Mouse (Mus musculus): ENCODE data around the gene St7. TPM values are rescaled to one million over a fixed set of nuclear protein-coding genes. Genes with fewer than 3 reads are reported as not detected.

The St7 gene
- polyA plus RNA-seq, 1 experiment from 2014 or later = 26.0 TPM

DNA sequence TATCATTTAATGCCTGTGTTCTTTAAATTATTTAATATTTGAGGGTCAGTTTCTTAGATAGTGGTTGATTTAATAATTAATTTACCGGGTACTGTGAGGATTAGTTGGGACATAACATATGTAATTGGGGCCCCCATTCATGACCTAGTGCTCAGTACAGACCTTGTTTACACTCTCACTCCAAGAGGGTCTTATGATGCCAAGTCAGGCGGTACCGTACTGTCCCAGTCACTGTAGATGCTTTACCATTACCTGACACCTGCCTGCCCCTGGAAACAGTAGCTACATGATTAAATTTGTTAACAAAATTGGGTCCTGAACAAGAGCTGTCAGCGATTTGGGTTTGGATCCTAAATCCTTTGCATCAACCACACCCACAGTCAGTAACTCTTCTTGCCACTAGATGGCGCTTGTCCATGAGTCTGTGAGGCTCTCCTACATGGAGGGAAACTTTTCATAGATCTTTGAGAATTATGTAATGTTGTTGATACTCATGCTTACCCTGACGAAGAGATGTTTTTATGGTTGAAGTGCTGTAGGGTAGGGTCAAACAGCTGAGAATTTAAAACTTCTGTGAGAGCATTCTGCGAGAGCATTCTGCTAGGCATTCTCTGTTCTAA is 33.2 kb downstream of the St7 start:
- Histone ChIP-seq H3K36me3 (no peaks in the 10 kb centered on the region), H3K4me1 (replicated peaks) (0 out of 2 replicates have a peak, but pooled peaks cover 3% of the 10 kb centered on the region), H3K27me3 (replicated peaks) (no peaks in the 10 kb centered on the region), H3K27ac (no peak overlapping the region), H3K4me3 (replicated peaks) (no peak overlapping the region), H3K9me3 (no peaks in the 10 kb centered on the region), H3K4me2 (replicated peaks) (peak overlapping the region; percentile 16; the same call in 1 of the 2 replicates), H3K9ac (no peak overlapping the region)
- WGBS = 33% methylated on average over 7 of the region's 7 CpGs
- peak; percentile 73; the same call in 1 of the 2 replicates for ATAC-seq

DNA sequence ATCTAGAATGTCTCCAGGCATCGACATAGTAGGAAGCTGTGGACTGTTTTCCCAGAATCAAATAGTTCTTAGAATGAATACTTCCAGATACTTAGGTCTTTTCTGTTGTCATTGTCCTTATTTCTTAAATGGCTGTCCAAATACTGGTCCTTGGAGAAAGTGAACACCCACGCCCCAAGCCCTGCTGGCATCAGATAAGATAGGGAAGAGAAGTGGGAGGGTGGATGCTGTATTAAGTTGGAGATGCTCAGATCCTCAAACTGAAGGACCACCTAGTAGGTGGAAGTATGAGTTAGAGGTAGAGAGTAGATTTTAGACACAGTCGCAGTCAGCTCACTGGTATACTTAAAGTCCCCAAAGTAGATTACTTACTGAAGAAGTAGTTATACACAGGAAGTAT is 34.5 kb downstream of the St7 start:
- no peak overlapping the region for H3K4me2 ChIP-seq (replicated peaks)
- no peaks in the 10 kb centered on the region for H3K9me3 ChIP-seq
- 0 out of 2 replicates have a peak, but pooled peaks cover 3% of the 10 kb centered on the region for H3K4me1 ChIP-seq (replicated peaks)
- 81% methylated on average over 3 of the region's 3 CpGs for WGBS
- no peak overlapping the region for H3K9ac ChIP-seq
- H3K4me3 ChIP-seq (replicated peaks) = no peak overlapping the region
- H3K27ac ChIP-seq = no peak overlapping the region
- no peaks in the 10 kb centered on the region for H3K27me3 ChIP-seq (replicated peaks)
- no peak for ATAC-seq
- H3K36me3 ChIP-seq = no peaks in the 10 kb centered on the region

DNA sequence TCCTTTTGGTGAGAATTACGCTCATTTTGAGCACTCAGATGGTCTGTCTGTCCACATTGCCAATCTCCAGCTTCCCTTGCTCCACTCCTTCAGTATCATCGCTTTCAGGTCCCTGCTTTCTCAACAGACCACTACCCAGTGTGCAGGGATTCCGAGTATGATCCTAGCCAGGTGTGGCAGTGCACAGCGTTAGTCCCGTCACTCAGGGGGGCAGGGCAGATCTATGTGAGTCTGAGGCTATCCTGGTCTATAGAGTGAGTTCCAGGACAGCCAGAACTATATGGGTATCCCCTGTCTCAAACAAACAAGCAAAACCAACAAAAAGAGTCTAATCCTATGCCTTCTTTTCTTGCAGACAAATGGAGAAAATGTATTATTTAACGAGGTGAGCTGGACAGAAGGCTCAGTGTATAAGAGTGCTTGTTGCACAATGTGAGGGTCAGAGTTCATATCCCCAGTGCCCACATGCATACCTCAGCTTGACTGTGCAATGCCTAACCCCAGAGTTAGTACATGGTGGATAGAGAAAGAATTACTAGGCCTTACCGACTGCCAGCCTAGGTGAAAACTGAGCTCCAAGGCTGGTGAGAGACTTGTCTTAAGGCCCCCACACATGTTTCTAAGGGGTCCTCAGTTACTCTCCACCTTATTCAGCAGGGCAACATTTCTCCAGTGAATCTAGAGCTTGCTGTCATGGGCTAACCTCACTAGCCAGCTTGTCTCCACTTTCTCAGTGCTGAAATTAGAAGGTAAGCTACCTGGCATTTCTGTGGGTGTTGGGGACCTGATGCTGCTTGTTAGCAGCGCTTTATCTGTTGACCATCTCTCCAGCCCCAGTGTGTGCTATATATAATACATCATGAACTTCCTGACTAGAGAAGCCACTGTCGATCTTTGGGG is 35.4 kb downstream of the St7 start:
- H3K4me3 ChIP-seq (replicated peaks) = no peak overlapping the region
- H3K4me2 ChIP-seq (replicated peaks) = no peak overlapping the region
- H3K4me1 ChIP-seq (replicated peaks) = 0 out of 2 replicates have a peak, but pooled peaks cover 3% of the 10 kb centered on the region
- H3K27me3 ChIP-seq (replicated peaks) = no peaks in the 10 kb centered on the region
- H3K9ac ChIP-seq = no peak overlapping the region
- no peaks in the 10 kb centered on the region for H3K9me3 ChIP-seq
- no peaks in the 10 kb centered on the region for H3K36me3 ChIP-seq
- ATAC-seq = peak; percentile 78; the same call in 1 of the 2 replicates
- H3K27ac ChIP-seq = no peak overlapping the region
- WGBS = 76% methylated on average over 9 of the region's 9 CpGs

DNA sequence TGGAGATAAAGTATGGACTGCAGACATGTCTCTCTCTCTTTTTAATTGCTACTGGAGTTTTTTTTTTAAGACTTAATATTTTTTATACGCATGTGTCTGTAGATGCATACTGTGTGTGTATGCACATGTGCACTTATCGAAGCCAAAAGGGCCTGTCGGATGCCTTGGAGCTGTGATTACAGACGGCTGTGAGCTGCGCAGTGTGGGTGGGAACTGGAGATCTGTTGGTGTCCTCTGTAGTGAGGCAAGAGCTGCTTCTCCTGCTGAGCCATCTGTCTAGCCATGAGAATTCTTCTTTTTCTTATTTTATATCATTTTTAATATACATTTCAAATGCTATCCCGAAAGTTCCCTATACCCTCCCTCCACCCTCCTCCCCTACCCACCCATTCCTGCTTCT is 37.4 kb downstream of the St7 start:
- no peak overlapping the region for H3K4me2 ChIP-seq (replicated peaks)
- no peak overlapping the region for H3K27ac ChIP-seq
- WGBS = 85% methylated on average over 6 of the region's 6 CpGs
- H3K4me3 ChIP-seq (replicated peaks) = no peak overlapping the region
- no peaks in the 10 kb centered on the region for H3K36me3 ChIP-seq
- ATAC-seq = no peak
- no peaks in the 10 kb centered on the region for H3K9me3 ChIP-seq
- 0 out of 2 replicates have a peak, but pooled peaks cover 3% of the 10 kb centered on the region for H3K4me1 ChIP-seq (replicated peaks)
- no peak overlapping the region for H3K9ac ChIP-seq
- no peaks in the 10 kb centered on the region for H3K27me3 ChIP-seq (replicated peaks)

DNA sequence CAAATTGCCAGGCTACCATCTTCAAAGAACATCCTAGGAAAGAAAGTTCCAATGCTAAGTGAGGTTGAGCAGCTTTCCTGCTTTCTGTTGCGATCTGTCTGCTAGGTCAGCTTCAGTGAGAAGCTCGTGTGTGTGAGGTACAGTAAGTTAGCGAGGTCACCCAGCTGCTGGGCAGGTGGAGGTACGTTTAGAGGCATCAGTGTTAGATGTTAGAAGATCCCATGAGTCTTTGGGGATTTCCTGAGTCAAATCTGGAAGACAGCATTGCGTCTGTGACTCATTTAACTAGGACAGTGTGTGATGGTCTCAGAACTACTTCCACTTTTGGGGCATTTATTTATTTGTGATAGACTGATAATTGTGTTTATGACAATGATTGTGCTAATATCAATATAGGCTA is 39.0 kb downstream of the St7 start:
- H3K27me3 ChIP-seq (replicated peaks) = no peaks in the 10 kb centered on the region
- 69% methylated on average over 5 of the region's 5 CpGs for WGBS
- no peak overlapping the region for H3K4me2 ChIP-seq (replicated peaks)
- no peak overlapping the region for H3K9ac ChIP-seq
- no peaks in the 10 kb centered on the region for H3K36me3 ChIP-seq
- H3K9me3 ChIP-seq = no peaks in the 10 kb centered on the region
- H3K27ac ChIP-seq = no peak overlapping the region
- ATAC-seq = no peak
- no peak overlapping the region for H3K4me3 ChIP-seq (replicated peaks)
- no peaks in the 10 kb centered on the region for H3K4me1 ChIP-seq (replicated peaks)

DNA sequence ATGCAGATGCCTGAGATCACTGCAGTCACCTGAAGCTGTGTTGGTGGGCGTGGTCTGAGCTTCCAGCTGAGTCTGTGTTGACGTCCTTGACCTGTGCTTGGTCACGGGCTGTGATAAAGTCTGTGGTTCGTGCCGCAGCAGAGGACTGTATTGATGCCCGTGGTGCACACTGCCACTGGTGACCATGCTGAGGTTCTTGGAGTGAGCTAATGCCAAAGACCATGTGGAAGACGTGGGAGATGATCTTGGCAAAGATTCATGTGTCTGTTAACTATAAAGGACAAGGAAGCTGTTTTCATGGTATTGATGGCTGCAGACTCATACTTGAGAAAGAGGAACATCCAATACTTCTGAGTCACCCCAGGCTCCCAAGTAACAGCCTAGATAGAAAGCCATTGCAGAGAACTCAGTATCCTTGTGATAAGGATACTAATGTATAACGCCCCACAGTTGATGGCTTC is 41.2 kb downstream of the St7 start:
- H3K36me3 ChIP-seq = no peaks in the 10 kb centered on the region
- H3K27ac ChIP-seq = no peak overlapping the region
- no peak overlapping the region for H3K4me2 ChIP-seq (replicated peaks)
- no peaks in the 10 kb centered on the region for H3K9me3 ChIP-seq
- H3K9ac ChIP-seq = no peak overlapping the region
- H3K4me3 ChIP-seq (replicated peaks) = no peak overlapping the region
- H3K4me1 ChIP-seq (replicated peaks) = no peaks in the 10 kb centered on the region
- 76% methylated on average over 8 of the region's 8 CpGs for WGBS
- peak; percentile 45; the same call in 1 of the 2 replicates for ATAC-seq
- no peaks in the 10 kb centered on the region for H3K27me3 ChIP-seq (replicated peaks)

DNA sequence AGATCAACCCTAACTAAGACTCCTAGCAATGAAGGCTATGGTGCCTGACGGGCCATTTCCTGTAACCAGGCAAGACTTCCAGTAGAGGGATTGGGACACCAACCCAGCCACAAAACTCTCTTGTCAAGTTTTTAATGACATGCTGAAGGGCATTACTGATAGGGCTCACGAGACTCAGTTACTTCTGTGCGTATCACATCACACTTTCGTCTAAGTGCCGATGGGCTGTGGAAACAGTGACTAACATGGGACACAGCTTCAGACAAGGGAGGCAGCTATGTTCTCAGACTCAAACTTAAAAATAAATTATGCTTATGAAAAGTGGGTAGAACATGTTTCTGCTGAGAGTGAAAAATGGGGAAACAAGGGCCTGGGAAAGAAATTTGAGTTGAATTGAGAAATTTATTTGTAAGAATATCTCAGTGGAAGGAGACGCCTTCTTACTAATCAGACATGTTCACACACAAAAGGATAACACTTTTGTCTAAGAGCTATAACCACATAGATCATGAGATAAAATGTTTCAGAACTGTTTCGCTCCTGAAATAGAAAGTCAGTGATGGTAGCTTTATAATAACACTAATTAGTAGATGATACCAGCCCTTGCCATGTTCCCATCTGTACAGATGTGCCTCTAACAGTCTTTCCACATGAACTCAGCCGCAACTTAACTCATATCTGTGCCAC is 44.7 kb downstream of the St7 start:
- no peaks in the 10 kb centered on the region for H3K9me3 ChIP-seq
- H3K4me1 ChIP-seq (replicated peaks) = no peaks in the 10 kb centered on the region
- H3K27ac ChIP-seq = no peak overlapping the region
- H3K27me3 ChIP-seq (replicated peaks) = no peaks in the 10 kb centered on the region
- H3K4me3 ChIP-seq (replicated peaks) = no peak overlapping the region
- no peaks in the 10 kb centered on the region for H3K36me3 ChIP-seq
- no peak overlapping the region for H3K9ac ChIP-seq
- no peak for ATAC-seq
- 93% methylated on average over 8 of the region's 8 CpGs for WGBS
- no peak overlapping the region for H3K4me2 ChIP-seq (replicated peaks)

DNA sequence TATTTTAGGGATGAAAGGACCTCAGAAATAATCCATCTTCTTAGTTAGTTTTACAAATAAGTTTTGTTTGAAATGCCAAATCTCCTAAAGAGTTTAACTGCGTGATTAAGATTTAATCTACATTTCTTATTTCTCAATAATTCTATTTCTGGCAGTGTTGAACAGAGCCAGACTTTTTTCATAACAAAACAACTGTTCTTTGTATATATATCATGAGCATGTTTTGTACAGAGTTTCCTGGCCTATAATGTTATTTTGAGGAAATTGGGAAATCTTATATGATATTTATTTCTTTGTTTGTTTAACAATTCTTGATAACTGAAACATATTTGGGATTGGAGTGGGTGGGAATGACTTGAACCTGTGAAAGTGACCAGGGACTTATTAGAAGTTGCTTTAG is 47.4 kb downstream of the St7 start:
- WGBS = 70% methylated on average over 1 of the region's 1 CpGs
- H3K27me3 ChIP-seq (replicated peaks) = no peaks in the 10 kb centered on the region
- H3K4me3 ChIP-seq (replicated peaks) = no peak overlapping the region
- H3K4me2 ChIP-seq (replicated peaks) = no peak overlapping the region
- H3K4me1 ChIP-seq (replicated peaks) = no peaks in the 10 kb centered on the region
- no peaks in the 10 kb centered on the region for H3K9me3 ChIP-seq
- no peaks in the 10 kb centered on the region for H3K36me3 ChIP-seq
- H3K9ac ChIP-seq = no peak overlapping the region
- no peak for ATAC-seq
- no peak overlapping the region for H3K27ac ChIP-seq

DNA sequence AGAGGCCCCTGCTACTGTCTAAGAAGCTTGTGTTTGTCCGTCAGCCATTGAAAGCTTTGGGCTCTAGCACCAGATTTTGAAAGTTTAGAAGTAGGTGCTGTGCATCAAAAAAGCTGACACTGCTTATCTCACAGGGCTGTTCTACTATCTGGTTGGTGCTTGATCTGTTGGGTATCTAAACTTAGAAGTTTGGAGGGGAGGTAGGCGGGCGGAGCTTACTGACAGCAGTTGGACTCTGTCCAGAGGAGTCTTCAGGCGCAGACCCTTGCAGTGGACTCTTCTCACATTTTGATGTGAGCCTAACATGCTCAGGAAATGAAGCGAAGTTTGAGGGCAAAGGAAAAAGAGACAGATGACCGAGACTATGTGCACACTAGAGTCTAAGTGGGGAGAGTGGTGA is 48.9 kb downstream of the St7 start:
- WGBS = 81% methylated on average over 6 of the region's 6 CpGs
- H3K4me2 ChIP-seq (replicated peaks) = no peak overlapping the region
- no peak overlapping the region for H3K4me3 ChIP-seq (replicated peaks)
- H3K36me3 ChIP-seq = no peaks in the 10 kb centered on the region
- no peaks in the 10 kb centered on the region for H3K9me3 ChIP-seq
- no peak for ATAC-seq
- no peak overlapping the region for H3K27ac ChIP-seq
- H3K4me1 ChIP-seq (replicated peaks) = no peaks in the 10 kb centered on the region
- no peak overlapping the region for H3K9ac ChIP-seq
- H3K27me3 ChIP-seq (replicated peaks) = no peaks in the 10 kb centered on the region

DNA sequence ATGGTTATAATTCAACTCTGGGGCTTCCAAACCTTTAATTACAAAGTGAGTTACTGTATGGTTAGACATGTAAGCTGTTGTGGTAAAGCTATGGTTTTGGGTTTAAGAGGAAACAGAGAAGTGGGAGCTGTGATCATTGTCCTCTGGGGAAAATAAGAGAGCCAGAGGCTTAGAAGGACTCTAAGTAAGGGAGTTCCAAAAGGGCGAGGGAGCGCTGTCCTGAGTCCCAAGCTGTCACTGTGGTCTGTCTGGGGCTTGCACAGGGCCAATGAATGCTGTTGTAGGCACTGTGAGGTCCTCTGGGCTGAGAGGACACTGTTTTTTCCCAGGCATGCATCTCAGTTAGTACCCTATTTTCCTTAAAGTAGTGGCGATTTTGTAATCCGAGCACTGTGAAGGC is 49.5 kb downstream of the St7 start:
- no peak for ATAC-seq
- WGBS = 93% methylated on average over 4 of the region's 4 CpGs

DNA sequence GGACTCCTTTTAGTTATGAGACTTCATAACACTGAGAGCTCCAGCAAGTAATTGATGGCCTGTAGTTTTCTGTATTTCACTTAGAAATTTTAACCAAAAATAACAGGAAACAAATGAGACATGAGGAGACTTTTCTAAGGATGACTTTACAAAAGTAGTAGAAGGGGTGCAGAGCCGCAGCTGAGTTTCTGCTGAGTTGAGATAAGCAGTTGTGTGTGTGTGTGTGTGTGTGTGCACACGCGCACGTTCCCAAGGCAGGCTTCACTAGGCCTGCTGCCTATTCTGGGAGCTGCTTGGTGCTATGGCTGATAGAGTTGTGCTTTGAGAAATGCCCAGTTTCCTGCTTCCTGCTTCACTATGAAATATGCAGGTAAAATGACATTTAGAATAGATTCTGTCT is 50.6 kb downstream of the St7 start:
- no peak overlapping the region for H3K27ac ChIP-seq
- ATAC-seq = peak; percentile 61; the same call in 1 of the 2 replicates
- H3K4me1 ChIP-seq (replicated peaks) = no peaks in the 10 kb centered on the region
- H3K27me3 ChIP-seq (replicated peaks) = no peaks in the 10 kb centered on the region
- H3K9me3 ChIP-seq = no peaks in the 10 kb centered on the region
- H3K36me3 ChIP-seq = no peaks in the 10 kb centered on the region
- H3K4me3 ChIP-seq (replicated peaks) = no peak overlapping the region
- WGBS = 75% methylated on average over 4 of the region's 4 CpGs
- no peak overlapping the region for H3K9ac ChIP-seq
- H3K4me2 ChIP-seq (replicated peaks) = no peak overlapping the region

More for the DNA sequence above, 49.5 kb downstream of the St7 start:
- H3K27ac ChIP-seq = no peak overlapping the region
- no peak overlapping the region for H3K4me2 ChIP-seq (replicated peaks)
- no peaks in the 10 kb centered on the region for H3K4me1 ChIP-seq (replicated peaks)
- no peaks in the 10 kb centered on the region for H3K9me3 ChIP-seq
- no peaks in the 10 kb centered on the region for H3K27me3 ChIP-seq (replicated peaks)
- no peaks in the 10 kb centered on the region for H3K36me3 ChIP-seq
- no peak overlapping the region for H3K4me3 ChIP-seq (replicated peaks)
- no peak overlapping the region for H3K9ac ChIP-seq

DNA sequence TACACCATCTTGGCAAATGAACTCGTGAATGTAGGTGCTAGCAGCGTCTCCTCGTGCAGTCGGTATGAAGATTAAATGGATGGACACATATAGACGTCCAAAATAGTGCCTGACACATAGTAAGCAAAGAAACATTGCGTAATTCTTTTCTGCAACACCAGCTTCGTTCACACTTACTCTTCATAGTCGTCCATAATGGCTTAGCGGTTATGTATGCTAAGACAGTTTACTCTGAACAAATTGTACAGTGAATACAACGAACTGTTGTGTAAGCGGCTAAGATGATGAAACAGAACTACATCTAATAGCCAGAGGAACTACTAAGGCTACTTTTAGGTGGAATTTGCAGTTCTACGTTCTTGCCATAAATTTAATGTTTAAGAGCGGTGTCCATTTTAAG is 55.0 kb downstream of the St7 start:
- WGBS = 86% methylated on average over 13 of the region's 13 CpGs
- no peak overlapping the region for H3K4me2 ChIP-seq (replicated peaks)
- 0 out of 2 replicates have a peak, but pooled peaks cover 5% of the 10 kb centered on the region for H3K4me1 ChIP-seq (replicated peaks)
- no peak for ATAC-seq
- no peaks in the 10 kb centered on the region for H3K9me3 ChIP-seq
- no peak overlapping the region for H3K9ac ChIP-seq
- no peaks in the 10 kb centered on the region for H3K27me3 ChIP-seq (replicated peaks)
- H3K4me3 ChIP-seq (replicated peaks) = no peak overlapping the region
- H3K36me3 ChIP-seq = no peaks in the 10 kb centered on the region
- no peak overlapping the region for H3K27ac ChIP-seq

Data from intestine, embryonic 15.5 days (tissue).